Mouse (Mus musculus) embryonic fibroblast, embryonic 13.5 days (primary cell): ENCODE measurements at regions not wholly inside any gene's neighbourhood (a gene's known extent, or its start where the extent isn't known, plus 50 kb on each side); places are given as distances from the start of the nearest gene placed in this dataset.

Experiments used
- CTCF ChIP-seq: IDR thresholded peaks from 2 replicates; pipeline ENCODE4 v1.5.1; 2011; ENCODE audit warnings: mild to moderate bottlenecking, control low read depth, low read length, moderate library complexity, borderline replicate concordance; ENCODE audit not compliant: insufficient read depth
- POLR2A ChIP-seq: IDR thresholded peaks from 2 replicates; pipeline ENCODE4 v1.6.1; 2011; ENCODE audit warnings: low read depth, mild to moderate bottlenecking, control low read depth, low read length, moderate library complexity

DNA sequence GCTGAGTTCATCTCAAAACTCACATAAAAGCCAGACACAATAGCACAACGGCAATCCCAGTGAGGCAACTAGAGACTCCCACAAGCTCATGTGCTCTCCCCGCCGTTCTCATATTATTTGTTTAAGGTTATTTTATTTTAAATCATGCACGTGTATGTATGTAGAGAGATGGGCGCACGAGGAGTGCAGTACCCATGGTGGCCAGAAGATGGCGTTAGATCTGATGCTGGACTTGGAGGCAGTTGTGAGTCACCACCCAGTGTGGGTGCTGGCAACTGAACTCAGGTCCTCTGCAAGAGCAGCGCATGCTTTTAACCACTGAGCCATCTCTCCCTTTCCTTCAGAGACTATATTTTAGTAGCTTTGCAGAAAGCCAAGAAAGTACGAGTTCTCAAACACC is 60.3 kb upstream of the Rpl38 start:
- no peak for TF ChIP-seq CTCF
- no peak for TF ChIP-seq POLR2A
